Mouse (Mus musculus) hindbrain, embryonic 12.5 days (tissue): ENCODE results near the gene 2410004B18Rik. TPM values are rescaled to one million over a fixed set of nuclear protein-coding genes. Genes with fewer than 3 reads are reported as not detected.

ENCODE experiments used
- ATAC-seq: fragments of 200-750 bp; cut with Nextera tagmentation; 2 replicates; pipeline ENCODE4 v1.8.0; 2017; ENCODE audit warnings: moderate TSS enrichment; ENCODE audit not compliant: low FRiP score
- H3K27ac ChIP-seq: fragments of 300-500 bp; sonication (generic); 2 replicates; pipeline ENCODE4 v1.5.1; 2016; ENCODE audit warnings: mild to moderate bottlenecking
- H3K27me3 ChIP-seq: fragments of 300-500 bp; sonication (generic); 2 replicates; pipeline ENCODE4 v1.6.1; 2016; ENCODE audit warnings: mild to moderate bottlenecking
- H3K36me3 ChIP-seq: fragments of 300-500 bp; sonication (generic); 2 replicates; pipeline ENCODE4 v1.6.1; 2016; ENCODE audit warnings: mild to moderate bottlenecking
- H3K4me1 ChIP-seq: fragments of 300-500 bp; sonication (generic); 2 replicates; pipeline ENCODE4 v1.6.1; 2016
- H3K4me2 ChIP-seq: fragments of 300-500 bp; sonication (generic); replicated peaks from 2 replicates; pipeline ENCODE4 v1.6.1; 2016; ENCODE audit warnings: mild to moderate bottlenecking
- H3K4me3 ChIP-seq: fragments of 300-500 bp; sonication (generic); 2 replicates; pipeline ENCODE4 v1.5.1; 2016; ENCODE audit warnings: mild to moderate bottlenecking
- H3K9ac ChIP-seq: fragments of 300-500 bp; sonication (generic); 2 replicates; pipeline ENCODE4 v1.6.1; 2016; ENCODE audit warnings: mild to moderate bottlenecking, moderate library complexity
- H3K9me3 ChIP-seq: fragments of 300-500 bp; sonication (generic); replicated peaks from 2 replicates; pipeline ENCODE4 v1.6.1; 2016; ENCODE audit warnings: mild to moderate bottlenecking
- WGBS: fragments of 180-500 bp; shearing (Covaris S2); methylation state at CpG from one replicate; pipeline ENCODE4 v1.1.7; 2016; 5-methylcytosine and 5-hydroxymethylcytosine counted together
- polyA plus RNA-seq: library from polyadenylated mRNA; unstranded; fragments of >200 nt; fragmentation: Nextera tagmentation; extraction: Ambion mirVana; gene quantifications from 2 replicates; pipeline ENCODE4 v1.2.1, GENCODE M21; 2016

2410004B18Rik gene
- 61.4 and 64.3 TPM in 2 replicates for polyA plus RNA-seq

GRCm38 (mm10) chr3:145937505-145938404 is at the start of gene 2410004B18Rik:
TSS of gene 2410004B18Rik (plus strand) at chr3:145938014.
- Histone ChIP-seq H3K9me3 (no peaks in the 10 kb centered on the region), H3K27ac (peak within 1 kb of the TSS; percentile 81), H3K4me2 (peak within 1 kb of the TSS; percentile 77), H3K9ac (peak within 1 kb of the TSS; percentile 94), H3K36me3 (peaks cover 21% of the 10 kb centered on the region), H3K4me3 (peak within 1 kb of the TSS; percentile 97), H3K27me3 (no peaks in the 10 kb centered on the region), H3K4me1 (peaks cover 22% of the 10 kb centered on the region)
- ATAC-seq: peak; percentile 96
- WGBS: 2% methylated on average over 46 of the region's 70 CpGs

DNA sequence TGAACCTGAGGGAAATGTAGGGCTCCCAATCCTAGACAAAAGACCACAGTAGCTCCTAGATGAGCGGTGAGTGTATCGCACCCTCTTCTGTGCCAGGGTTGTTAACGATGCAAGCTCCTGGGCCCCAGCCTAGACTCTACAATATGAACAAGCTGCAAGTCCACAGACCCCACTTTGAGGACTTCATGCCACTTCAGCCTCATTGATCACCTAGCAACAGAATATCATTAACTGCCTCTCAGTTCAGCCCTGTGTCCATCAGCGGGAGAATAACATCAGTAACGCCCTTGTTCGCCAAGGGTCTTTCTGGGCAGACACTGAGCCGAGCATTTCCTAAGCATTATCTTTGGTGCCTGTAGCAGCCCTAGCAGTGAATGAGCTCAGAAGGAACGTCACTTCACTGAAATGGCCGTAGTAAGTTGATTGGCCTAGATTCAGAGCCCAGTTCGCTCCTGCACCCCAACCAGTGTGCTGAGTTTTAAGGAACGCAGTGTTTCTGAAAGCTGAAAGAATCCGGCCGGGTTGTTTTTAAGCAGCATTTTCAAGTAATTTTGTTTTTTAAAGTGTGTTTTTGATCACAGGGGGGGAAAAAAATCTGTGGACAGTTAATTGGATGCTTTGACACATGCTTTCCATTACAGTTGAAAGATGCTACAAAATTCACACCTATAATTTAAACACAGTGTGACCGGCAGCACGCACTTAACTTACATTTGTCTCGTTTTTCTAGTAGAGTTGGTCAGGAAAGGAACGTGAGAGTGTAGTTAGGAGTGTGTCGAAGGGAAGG is 47.3 kb upstream of the 2410004B18Rik start:
- peaks cover 15% of the 10 kb centered on the region; the same call in 1 of the 2 replicates for H3K4me1 ChIP-seq
- H3K27ac ChIP-seq: peak overlapping the region; percentile 72; the same call in 1 of the 2 replicates
- ATAC-seq: peak; percentile 93
- no peaks in the 10 kb centered on the region for H3K9me3 ChIP-seq
- 47% methylated on average over 18 of the region's 18 CpGs for WGBS
- no peak overlapping the region for H3K4me3 ChIP-seq
- no peaks in the 10 kb centered on the region for H3K36me3 ChIP-seq
- H3K4me2 ChIP-seq: peak overlapping the region; percentile 13; the same call in 1 of the 2 replicates
- no peaks in the 10 kb centered on the region for H3K27me3 ChIP-seq
- H3K9ac ChIP-seq: no peak overlapping the region; the same call in 1 of the 2 replicates

- 0 out of 2 replicates have a peak, but pooled peaks cover 4% of the 10 kb centered on the region for H3K36me3 ChIP-seq
- H3K4me3 ChIP-seq: no peak overlapping the region
- H3K4me2 ChIP-seq: no peak overlapping the region
- no peak overlapping the region for H3K9ac ChIP-seq
- no peak overlapping the region for H3K27ac ChIP-seq
- no peaks in the 10 kb centered on the region for H3K27me3 ChIP-seq
- no peak for ATAC-seq
- H3K9me3 ChIP-seq: no peaks in the 10 kb centered on the region
- 83% methylated on average over 3 of the region's 3 CpGs for WGBS
- H3K4me1 ChIP-seq: peaks cover 10% of the 10 kb centered on the region; the same call in 1 of the 2 replicates
Measured at GRCm38 (mm10) chr3:145892451-145892850, 45.4 kb upstream of the 2410004B18Rik start.

DNA sequence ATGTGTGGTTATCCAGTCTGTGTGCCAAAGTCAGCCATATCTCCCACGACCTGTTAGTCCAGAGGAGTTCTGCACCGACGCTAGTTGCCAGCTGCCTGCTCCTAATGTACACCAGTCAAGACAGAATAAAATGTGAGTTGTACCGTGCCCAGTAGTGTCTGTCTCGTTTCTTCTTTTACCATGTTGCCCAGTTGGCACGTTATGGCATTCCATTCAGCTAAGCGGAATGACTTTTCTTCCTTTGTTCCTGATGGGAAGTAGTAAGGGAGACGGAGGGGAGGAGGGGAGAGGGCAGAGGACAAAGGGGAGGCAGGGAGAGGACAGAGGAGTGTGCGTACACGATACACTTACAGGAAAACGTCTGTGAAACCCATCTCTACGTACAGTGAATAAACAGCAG is 43.7 kb upstream of the 2410004B18Rik start:
- H3K4me3 ChIP-seq: no peak overlapping the region
- WGBS: 59% methylated on average over 12 of the region's 12 CpGs
- peaks cover 10% of the 10 kb centered on the region; the same call in 1 of the 2 replicates for H3K4me1 ChIP-seq
- no peak overlapping the region for H3K9ac ChIP-seq
- no peak overlapping the region for H3K4me2 ChIP-seq
- no peaks in the 10 kb centered on the region for H3K27me3 ChIP-seq
- no peaks in the 10 kb centered on the region for H3K9me3 ChIP-seq
- H3K36me3 ChIP-seq: 0 out of 2 replicates have a peak, but pooled peaks cover 4% of the 10 kb centered on the region
- no peak for ATAC-seq
- H3K27ac ChIP-seq: no peak overlapping the region

DNA sequence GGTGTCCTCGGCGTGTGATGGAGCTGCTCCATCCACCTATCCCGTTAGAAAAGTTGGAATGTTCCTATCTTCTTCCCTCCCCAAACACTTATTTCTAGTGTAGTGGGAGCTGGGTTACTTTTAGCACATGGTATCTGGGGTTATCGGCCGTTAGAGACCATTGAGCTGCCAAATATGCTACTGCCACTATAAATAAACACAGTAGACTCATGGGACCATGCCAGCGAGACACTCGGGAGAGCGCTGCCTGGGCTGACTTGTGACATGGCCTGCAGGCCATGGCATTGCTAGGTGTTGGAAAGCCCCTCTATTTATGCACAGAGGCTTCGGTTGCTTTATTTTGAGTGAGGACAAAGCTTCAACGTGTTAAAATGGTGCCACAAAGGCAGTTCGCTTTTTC is 40.1 kb upstream of the 2410004B18Rik start:
- Histone ChIP-seq H3K27me3 (no peaks in the 10 kb centered on the region), H3K4me3 (no peak overlapping the region), H3K27ac (no peak overlapping the region), H3K9me3 (no peaks in the 10 kb centered on the region), H3K4me2 (no peak overlapping the region), H3K4me1 (peaks cover 3% of the 10 kb centered on the region; the same call in 1 of the 2 replicates), H3K9ac (no peak overlapping the region), H3K36me3 (0 out of 2 replicates have a peak, but pooled peaks cover 4% of the 10 kb centered on the region)
- 86% methylated on average over 11 of the region's 11 CpGs for WGBS
- ATAC-seq: no peak

GRCm38 (mm10) chr3:145899832-145900231 is 38.0 kb upstream of the 2410004B18Rik start:
- H3K9ac ChIP-seq: no peak overlapping the region
- 0 out of 2 replicates have a peak, but pooled peaks cover 4% of the 10 kb centered on the region for H3K36me3 ChIP-seq
- no peak for ATAC-seq
- no peak overlapping the region for H3K4me3 ChIP-seq
- no peak overlapping the region for H3K4me2 ChIP-seq
- no peaks in the 10 kb centered on the region for H3K9me3 ChIP-seq
- no peaks in the 10 kb centered on the region for H3K27me3 ChIP-seq
- 90% methylated on average over 8 of the region's 8 CpGs for WGBS
- H3K27ac ChIP-seq: no peak overlapping the region
- no peaks in the 10 kb centered on the region for H3K4me1 ChIP-seq

DNA sequence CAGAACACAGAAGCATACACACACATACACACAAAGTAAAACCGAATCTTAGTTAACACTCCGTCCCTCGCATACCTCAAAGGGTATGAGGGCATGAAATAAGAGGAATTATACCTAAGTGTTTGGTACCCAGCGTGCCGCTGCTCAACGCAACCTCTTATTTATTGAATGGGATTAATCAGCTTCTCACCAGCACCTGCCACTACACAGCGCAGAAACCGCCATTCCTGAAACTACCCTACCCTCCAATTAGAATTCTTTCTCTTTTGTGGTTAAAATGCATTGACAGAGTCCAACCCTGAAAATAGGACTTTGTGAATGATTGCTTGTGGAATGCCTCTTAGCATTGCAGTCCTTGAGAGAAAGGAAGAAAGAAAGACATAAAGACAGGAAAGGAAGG is 34.3 kb upstream of the 2410004B18Rik start:
- ATAC-seq: no peak

DNA sequence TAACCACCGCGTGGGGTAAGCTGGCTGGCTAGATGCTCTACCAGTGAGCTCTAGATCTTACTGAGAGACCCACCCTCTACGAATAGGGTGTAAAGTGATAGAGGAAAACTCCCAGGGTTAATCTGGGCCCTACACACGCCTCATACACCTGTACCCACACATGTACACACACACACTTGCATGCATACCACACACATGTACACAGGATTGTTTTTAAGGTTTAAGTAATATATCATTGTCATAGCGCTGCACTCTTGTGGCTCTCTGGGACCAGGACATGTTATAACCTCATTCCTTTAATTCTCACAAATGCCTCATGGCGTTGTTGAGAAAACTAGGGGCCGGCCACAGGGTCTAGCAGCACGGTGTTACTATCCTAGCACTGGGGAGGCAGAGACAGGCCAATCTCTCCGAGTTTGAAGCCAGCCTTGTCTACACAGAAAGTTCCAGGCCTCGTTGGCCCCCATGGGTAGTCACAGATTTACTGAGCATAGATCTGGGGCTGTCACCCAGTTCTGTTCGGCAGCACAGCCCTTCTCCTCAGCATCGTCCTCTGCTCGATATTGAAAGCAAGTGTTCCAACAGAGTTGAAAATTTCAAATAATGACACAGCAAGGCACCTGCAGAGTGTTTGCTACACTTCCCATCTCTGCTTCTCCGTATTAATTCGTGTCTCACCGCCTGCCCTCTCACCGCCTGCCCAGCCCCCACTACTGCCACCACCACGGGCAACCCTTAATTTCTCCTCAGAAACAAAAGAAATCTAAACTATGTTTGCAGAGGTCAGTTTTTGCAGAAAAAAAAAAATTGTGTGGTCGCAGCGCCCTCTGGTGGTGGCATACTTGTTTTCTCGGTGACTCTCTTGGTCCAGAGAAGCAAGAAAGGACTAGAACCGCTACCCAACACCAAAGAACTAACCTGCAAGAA is 32.7 kb upstream of the 2410004B18Rik start:
- H3K4me2 ChIP-seq: peak overlapping the region; percentile 41
- H3K27ac ChIP-seq: no peak overlapping the region; the same call in 1 of the 2 replicates
- H3K36me3 ChIP-seq: no peaks in the 10 kb centered on the region
- 50% methylated on average over 22 of the region's 22 CpGs for WGBS
- no peak overlapping the region for H3K9ac ChIP-seq
- H3K4me1 ChIP-seq: no peaks in the 10 kb centered on the region
- H3K4me3 ChIP-seq: no peak overlapping the region
- ATAC-seq: peak; percentile 53
- H3K27me3 ChIP-seq: no peaks in the 10 kb centered on the region
- no peaks in the 10 kb centered on the region for H3K9me3 ChIP-seq

More for the DNA sequence above, 34.3 kb upstream of the 2410004B18Rik start:
- H3K9me3 ChIP-seq: no peaks in the 10 kb centered on the region
- H3K36me3 ChIP-seq: no peaks in the 10 kb centered on the region
- 85% methylated on average over 8 of the region's 8 CpGs for WGBS
- no peak overlapping the region for H3K27ac ChIP-seq
- no peak overlapping the region for H3K9ac ChIP-seq
- no peaks in the 10 kb centered on the region for H3K4me1 ChIP-seq
- no peak overlapping the region for H3K4me3 ChIP-seq
- no peak overlapping the region for H3K4me2 ChIP-seq
- H3K27me3 ChIP-seq: no peaks in the 10 kb centered on the region

- no peaks in the 10 kb centered on the region for H3K27me3 ChIP-seq
- H3K27ac ChIP-seq: no peak overlapping the region
- H3K36me3 ChIP-seq: no peaks in the 10 kb centered on the region
- no peak overlapping the region for H3K4me2 ChIP-seq
- no peak overlapping the region for H3K9ac ChIP-seq
- H3K4me3 ChIP-seq: no peak overlapping the region
- ATAC-seq: no peak
- no peaks in the 10 kb centered on the region for H3K9me3 ChIP-seq
- 86% methylated on average over 9 of the region's 9 CpGs for WGBS
- H3K4me1 ChIP-seq: no peaks in the 10 kb centered on the region
Measured at GRCm38 (mm10) chr3:145906582-145906981, 31.2 kb upstream of the 2410004B18Rik start.

GRCm38 (mm10) chr3:145912512-145912911 is 25.3 kb upstream of the 2410004B18Rik start:
- no peak overlapping the region for H3K27ac ChIP-seq
- H3K4me1 ChIP-seq: no peaks in the 10 kb centered on the region
- no peak overlapping the region for H3K9ac ChIP-seq
- no peak for ATAC-seq
- no peak overlapping the region for H3K4me2 ChIP-seq
- WGBS: 94% methylated on average over 7 of the region's 7 CpGs
- no peaks in the 10 kb centered on the region for H3K36me3 ChIP-seq
- no peak overlapping the region for H3K4me3 ChIP-seq
- H3K27me3 ChIP-seq: no peaks in the 10 kb centered on the region
- no peaks in the 10 kb centered on the region for H3K9me3 ChIP-seq

DNA sequence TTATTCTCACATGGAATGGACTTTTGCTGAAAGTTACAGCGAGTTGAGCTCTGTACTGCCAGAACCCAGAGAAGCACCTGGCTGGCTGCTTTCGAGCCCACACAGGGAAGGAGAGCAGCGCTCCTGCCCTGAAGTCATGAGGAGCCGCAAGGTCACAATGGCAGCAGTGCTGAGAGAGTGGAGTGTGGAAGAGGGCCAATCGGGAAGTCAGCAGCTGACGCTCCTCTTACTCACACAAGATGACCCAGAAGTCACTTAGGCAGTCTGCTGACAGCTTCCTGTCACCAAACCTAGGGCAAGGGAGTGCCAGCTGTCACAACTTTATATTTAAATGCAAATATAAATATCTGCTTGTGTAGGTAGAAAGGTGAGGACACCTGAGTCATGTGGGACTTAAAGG is 24.6 kb upstream of the 2410004B18Rik start:
- no peak overlapping the region for H3K9ac ChIP-seq
- no peaks in the 10 kb centered on the region for H3K27me3 ChIP-seq
- no peak overlapping the region for H3K27ac ChIP-seq
- no peaks in the 10 kb centered on the region for H3K9me3 ChIP-seq
- 86% methylated on average over 6 of the region's 6 CpGs for WGBS
- no peak overlapping the region for H3K4me3 ChIP-seq
- no peak overlapping the region for H3K4me2 ChIP-seq
- ATAC-seq: no peak
- no peaks in the 10 kb centered on the region for H3K4me1 ChIP-seq
- H3K36me3 ChIP-seq: no peaks in the 10 kb centered on the region
